Mouse (Mus musculus) intestine, embryonic 16.5 days (tissue): ENCODE data around the gene Tox2. TPM values are rescaled to one million over a fixed set of nuclear protein-coding genes. Genes with fewer than 3 reads are reported as not detected.

ENCODE experiments used
- ATAC-seq: fragments of 200-750 bp; cut with Nextera tagmentation; 2 replicates; pipeline ENCODE4 v1.8.0; 2017; ENCODE audit warnings: moderate TSS enrichment, moderate library complexity
- H3K27ac ChIP-seq: fragments of 300-500 bp; sonication (generic); 2 replicates; pipeline ENCODE4 v1.5.1; 2014; ENCODE audit warnings: mild to moderate bottlenecking, low read length
- H3K27me3 ChIP-seq: fragments of 300-500 bp; sonication (generic); replicated peaks from 2 replicates; pipeline ENCODE4 v1.6.1; 2014; ENCODE audit warnings: low read length, control low read depth, mixed read lengths; ENCODE audit not compliant: control insufficient read depth, insufficient read depth
- H3K36me3 ChIP-seq: fragments of 300-500 bp; sonication (generic); 2 replicates; pipeline ENCODE4 v1.6.1; 2014; ENCODE audit warnings: low read length, control low read depth; ENCODE audit not compliant: control insufficient read depth, insufficient read depth
- H3K4me1 ChIP-seq: fragments of 300-500 bp; sonication (generic); 2 replicates; pipeline ENCODE4 v1.6.1; 2014; ENCODE audit warnings: low read length, control low read depth, mixed read lengths; ENCODE audit not compliant: control insufficient read depth, insufficient read depth
- H3K4me2 ChIP-seq: fragments of 300-500 bp; sonication (generic); 2 replicates; pipeline ENCODE4 v1.6.1; 2014; ENCODE audit warnings: low read depth, low read length, control low read depth
- H3K4me3 ChIP-seq: fragments of 300-500 bp; sonication (generic); 2 replicates; pipeline ENCODE4 v1.5.1; 2014; ENCODE audit warnings: mild to moderate bottlenecking, low read length
- H3K9ac ChIP-seq: fragments of 300-500 bp; sonication (generic); 2 replicates; pipeline ENCODE4 v1.6.1; 2014; ENCODE audit warnings: low read depth, low read length
- H3K9me3 ChIP-seq: fragments of 300-500 bp; sonication (generic); 2 replicates; pipeline ENCODE4 v1.6.1; 2016; ENCODE audit warnings: low read length, control low read depth; ENCODE audit not compliant: control insufficient read depth
- WGBS: fragments of 180-500 bp; shearing (Covaris S2); extraction: QIAGEN DNeasy Blood & Tissue Kit; methylation state at CpG from one replicate; pipeline ENCODE4 v1.1.7; 2014; 5-methylcytosine and 5-hydroxymethylcytosine counted together
- polyA plus RNA-seq: library from polyadenylated mRNA; unstranded; fragments of >200 nt; fragmentation: Nextera tagmentation; extraction: Ambion mirVana; gene quantifications from 2 replicates; pipeline ENCODE4 v1.2.1, GENCODE M21; 2015

The Tox2 gene
- polyA plus RNA-seq, 1 experiment from 2014 or later = 5.7 TPM

DNA sequence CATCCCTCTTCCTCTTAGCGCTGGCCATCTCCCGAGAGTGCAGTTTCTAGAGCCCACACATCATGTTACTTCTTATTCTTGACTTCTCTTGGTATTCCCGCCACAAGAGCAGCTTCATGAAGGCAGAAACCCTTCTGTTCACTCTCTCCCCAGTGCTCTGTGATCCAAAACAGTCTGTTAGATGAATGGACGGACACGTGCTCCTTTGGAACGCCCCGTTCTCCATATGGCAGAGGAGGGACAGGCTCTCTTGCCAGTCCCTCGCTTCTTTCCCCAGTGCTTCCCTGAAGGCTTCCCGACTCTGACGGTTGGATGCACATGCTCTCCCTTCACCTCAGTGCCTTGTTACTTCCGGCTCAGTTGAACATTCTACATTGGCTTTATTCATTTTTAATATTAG is 15.4 kb upstream of the Tox2 start:
- Histone ChIP-seq H3K36me3 (no peaks in the 10 kb centered on the region), H3K27ac (no peak overlapping the region), H3K27me3 (no peaks in the 10 kb centered on the region), H3K4me1 (peaks cover 3% of the 10 kb centered on the region; the same call in 1 of the 2 replicates), H3K9ac (no peak overlapping the region), H3K9me3 (no peaks in the 10 kb centered on the region), H3K4me2 (no peak overlapping the region), H3K4me3 (no peak overlapping the region)
- no peak for ATAC-seq
- 66% methylated on average over 11 of the region's 11 CpGs for WGBS

DNA sequence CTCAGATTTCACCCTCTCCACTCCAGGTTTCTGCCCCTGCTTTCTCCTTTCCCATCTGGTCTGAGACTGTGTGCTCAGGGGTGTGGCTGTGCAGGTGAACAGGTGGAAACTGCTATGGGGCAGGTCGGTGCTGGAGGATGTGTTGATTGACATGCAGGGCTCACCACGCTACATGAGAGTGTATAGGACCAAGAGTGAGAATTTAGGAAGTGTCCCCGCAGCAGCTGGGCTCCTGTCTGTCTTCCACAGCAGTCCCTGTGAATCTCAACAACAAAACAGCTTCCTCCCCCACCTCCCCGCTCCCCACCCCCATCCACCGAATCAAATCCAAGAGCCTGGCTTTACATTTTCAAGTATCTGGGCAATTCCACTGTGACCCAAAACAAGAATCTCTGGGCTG is 13.3 kb upstream of the Tox2 start:
- Histone ChIP-seq H3K27ac (no peak overlapping the region), H3K4me1 (peaks cover 8% of the 10 kb centered on the region), H3K36me3 (no peaks in the 10 kb centered on the region), H3K9me3 (no peaks in the 10 kb centered on the region), H3K9ac (no peak overlapping the region), H3K4me3 (no peak overlapping the region), H3K4me2 (no peak overlapping the region), H3K27me3 (no peaks in the 10 kb centered on the region)
- WGBS = 23% methylated on average over 5 of the region's 5 CpGs
- ATAC-seq = 0 out of 2 replicates have a peak, but pooled peaks have one; percentile 53

DNA sequence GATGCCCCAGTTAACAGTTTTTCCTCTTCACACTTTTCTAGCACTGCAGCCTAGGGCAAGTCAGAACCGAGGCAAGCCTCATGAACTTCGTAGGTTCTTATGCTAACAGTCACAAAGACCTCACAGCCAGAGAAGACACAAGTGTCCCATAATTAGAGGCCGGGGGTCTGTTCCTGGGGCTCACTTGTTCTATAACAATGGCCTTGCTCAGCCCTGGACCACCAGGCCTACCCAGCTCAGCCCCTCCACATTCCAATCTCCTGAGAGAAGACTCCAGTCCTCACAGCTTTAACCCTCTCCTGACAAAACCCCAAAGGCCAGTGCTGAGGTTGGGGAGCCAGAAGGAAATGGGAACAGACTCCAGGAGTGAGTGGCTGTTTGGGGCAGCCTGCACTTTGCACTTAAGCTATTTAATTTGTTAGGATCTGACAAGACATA is 12.9 kb upstream of the Tox2 start:
- WGBS = 27% methylated on average over 3 of the region's 3 CpGs
- H3K4me1 ChIP-seq = peaks cover 11% of the 10 kb centered on the region
- H3K4me3 ChIP-seq = no peak overlapping the region
- no peak overlapping the region for H3K4me2 ChIP-seq
- no peaks in the 10 kb centered on the region for H3K9me3 ChIP-seq
- peak; percentile 49; the same call in 1 of the 2 replicates for ATAC-seq
- no peak overlapping the region for H3K27ac ChIP-seq
- no peak overlapping the region for H3K9ac ChIP-seq
- H3K36me3 ChIP-seq = no peaks in the 10 kb centered on the region
- no peaks in the 10 kb centered on the region for H3K27me3 ChIP-seq

DNA sequence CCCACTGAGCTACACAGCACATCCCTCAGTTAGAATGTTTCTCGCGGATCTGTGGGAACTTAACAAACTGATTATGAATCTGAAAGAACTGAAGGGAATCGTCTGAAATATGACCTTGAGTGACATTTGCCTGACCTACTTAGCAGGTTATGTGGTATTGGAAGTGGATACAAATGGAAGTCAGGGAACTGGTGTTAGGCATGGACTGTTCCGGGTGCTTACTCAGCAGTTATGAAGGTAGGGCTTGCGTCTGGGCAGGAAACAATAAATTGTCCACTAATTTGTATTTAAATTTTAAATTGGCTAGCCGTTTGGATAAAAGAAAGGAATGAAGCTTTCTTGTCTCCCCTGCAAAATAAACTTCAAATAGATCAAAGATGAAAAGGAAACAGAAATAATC is 10.4 kb upstream of the Tox2 start:
- Histone ChIP-seq H3K27me3 (no peaks in the 10 kb centered on the region), H3K4me2 (no peak overlapping the region), H3K27ac (no peak overlapping the region), H3K9me3 (no peaks in the 10 kb centered on the region), H3K4me1 (peaks cover 15% of the 10 kb centered on the region), H3K36me3 (no peaks in the 10 kb centered on the region), H3K9ac (no peak overlapping the region), H3K4me3 (no peak overlapping the region)
- ATAC-seq = no peak
- WGBS = 77% methylated on average over 6 of the region's 6 CpGs

DNA sequence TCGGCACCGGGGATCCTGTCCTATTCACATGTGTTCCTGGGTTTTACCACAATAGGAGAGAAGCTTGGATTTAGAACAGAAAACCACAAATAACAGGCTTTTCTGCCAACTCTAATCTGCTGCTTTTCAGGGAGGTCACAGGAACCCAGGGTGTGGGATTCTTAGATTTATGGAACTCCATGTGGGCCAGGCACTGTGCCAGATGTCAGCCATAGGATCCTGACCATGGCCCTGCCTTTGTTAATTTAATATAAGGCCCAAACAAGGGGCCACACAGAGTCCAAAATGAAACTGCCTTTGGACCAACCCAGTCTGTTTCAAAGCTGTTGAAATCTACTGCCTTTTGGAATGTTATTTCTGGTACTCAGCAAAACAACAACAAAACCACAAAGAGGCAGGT is 8.9 kb upstream of the Tox2 start:
- Histone ChIP-seq H3K27me3 (no peaks in the 10 kb centered on the region), H3K4me3 (no peak overlapping the region), H3K4me2 (no peak overlapping the region), H3K9me3 (no peaks in the 10 kb centered on the region), H3K9ac (no peak overlapping the region), H3K36me3 (no peaks in the 10 kb centered on the region), H3K27ac (no peak overlapping the region), H3K4me1 (peaks cover 15% of the 10 kb centered on the region)
- no peak for ATAC-seq
- WGBS = 68% methylated on average over 2 of the region's 2 CpGs

DNA sequence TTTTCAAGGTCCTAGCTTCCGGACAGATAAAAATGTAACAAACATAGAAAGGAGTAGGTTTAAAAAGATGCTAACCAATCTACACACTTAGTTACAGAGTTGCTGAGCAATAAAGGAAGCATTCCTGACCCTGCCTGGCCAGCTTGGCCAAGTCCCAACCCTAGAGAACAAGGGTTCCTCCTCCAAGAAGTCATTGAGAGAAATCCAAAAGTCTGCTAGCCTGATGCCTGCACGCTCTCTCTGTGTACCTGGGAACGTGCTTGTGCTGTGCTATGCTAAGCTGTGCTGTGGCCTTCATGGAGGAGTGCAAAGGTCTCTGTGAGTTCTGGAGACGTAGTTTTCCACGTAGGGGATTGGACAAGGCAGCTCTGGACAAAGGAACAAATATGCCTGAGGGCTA is 8.4 kb upstream of the Tox2 start:
- Histone ChIP-seq H3K9me3 (no peaks in the 10 kb centered on the region), H3K27ac (no peak overlapping the region), H3K4me3 (no peak overlapping the region), H3K9ac (no peak overlapping the region), H3K27me3 (no peaks in the 10 kb centered on the region), H3K36me3 (no peaks in the 10 kb centered on the region), H3K4me1 (peaks cover 15% of the 10 kb centered on the region), H3K4me2 (no peak overlapping the region)
- 62% methylated on average over 5 of the region's 5 CpGs for WGBS
- peak; percentile 56 for ATAC-seq

DNA sequence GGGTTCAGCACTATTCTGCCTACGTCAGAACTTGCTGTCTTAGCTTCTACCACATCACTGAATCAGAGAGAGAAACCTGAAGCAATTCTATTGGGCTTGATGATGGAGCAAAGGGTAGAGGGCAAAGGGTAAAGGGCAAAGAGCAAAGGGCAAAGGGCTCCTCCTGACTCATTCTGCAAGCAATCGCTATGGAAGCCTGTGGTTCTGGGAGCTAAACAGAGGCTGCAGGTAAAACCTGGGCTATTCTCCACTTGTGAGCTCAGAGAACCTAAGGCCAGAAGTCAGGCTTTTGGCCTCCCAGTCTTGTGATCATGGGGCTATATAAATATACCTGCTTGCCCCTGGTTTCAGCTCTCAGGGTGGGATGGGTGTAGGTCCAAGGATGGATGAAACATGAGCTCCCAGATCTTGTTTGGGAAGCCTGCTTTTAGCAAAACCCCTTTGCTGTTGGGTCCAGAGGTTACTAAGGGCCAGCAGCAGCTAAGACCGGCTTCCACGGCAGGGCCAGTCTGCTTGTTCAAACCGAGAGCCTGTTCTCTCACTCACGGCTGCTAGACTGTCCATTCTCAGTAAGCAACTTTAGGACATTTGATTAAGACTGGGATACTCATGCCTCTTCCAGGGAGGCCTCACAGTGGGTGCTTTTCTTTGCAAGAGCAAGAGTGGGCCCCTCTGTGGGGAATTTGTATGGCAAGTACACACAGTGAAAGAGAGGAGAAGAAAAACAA is 7.7 kb upstream of the Tox2 start:
- 0 out of 2 replicates have a peak, but pooled peaks have one; percentile 2 for ATAC-seq
- WGBS = 51% methylated on average over 6 of the region's 6 CpGs

DNA sequence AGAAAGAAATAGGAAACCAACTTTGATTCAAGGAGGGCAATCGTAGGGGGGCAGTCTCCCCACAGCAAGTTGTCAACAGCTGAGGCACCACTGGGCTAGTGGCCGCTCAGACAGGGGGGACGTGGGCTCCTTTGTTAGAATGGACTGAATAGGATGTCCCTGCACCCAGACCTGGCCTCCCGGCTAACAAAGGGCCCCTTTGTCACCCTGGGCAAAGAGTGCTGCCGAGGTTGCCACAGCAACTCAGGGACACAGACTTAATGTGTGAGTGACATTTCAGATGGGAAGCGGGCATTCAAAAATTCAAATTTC is 7.1 kb upstream of the Tox2 start:
- H3K9ac ChIP-seq = no peak overlapping the region
- H3K9me3 ChIP-seq = no peaks in the 10 kb centered on the region
- no peak overlapping the region for H3K4me2 ChIP-seq
- peak; percentile 54; the same call in 1 of the 2 replicates for ATAC-seq
- H3K27ac ChIP-seq = no peak overlapping the region
- H3K27me3 ChIP-seq = no peaks in the 10 kb centered on the region
- peaks cover 12% of the 10 kb centered on the region for H3K4me1 ChIP-seq
- no peaks in the 10 kb centered on the region for H3K36me3 ChIP-seq
- 45% methylated on average over 6 of the region's 6 CpGs for WGBS
- no peak overlapping the region for H3K4me3 ChIP-seq

More for the DNA sequence above, 7.7 kb upstream of the Tox2 start:
- Histone ChIP-seq H3K9me3 (no peaks in the 10 kb centered on the region), H3K4me2 (no peak overlapping the region), H3K27ac (no peak overlapping the region), H3K4me3 (no peak overlapping the region), H3K4me1 (peaks cover 12% of the 10 kb centered on the region), H3K27me3 (no peaks in the 10 kb centered on the region), H3K9ac (no peak overlapping the region), H3K36me3 (no peaks in the 10 kb centered on the region)

DNA sequence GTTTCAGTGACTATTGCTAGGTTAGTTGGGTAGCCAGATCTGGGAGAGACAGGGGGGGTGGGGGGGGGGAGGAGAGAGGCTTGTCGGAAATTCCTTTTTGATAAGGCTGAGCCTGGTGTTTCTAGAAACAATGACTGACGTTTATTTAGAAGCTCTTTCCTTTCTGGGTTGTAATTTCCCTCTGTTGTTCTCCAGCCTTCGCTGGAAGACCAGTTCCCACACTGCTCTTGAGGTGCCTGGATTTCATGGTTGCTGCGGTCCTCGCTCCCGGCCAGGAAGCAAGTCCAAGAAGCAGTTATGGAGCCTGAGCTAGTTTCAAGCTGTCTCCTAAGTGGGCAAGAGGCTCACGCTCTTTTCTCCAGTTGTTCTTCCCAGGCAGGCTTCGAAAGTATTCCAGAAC is 1.0 kb upstream of the Tox2 start:
- H3K4me2 ChIP-seq = no peak overlapping the region
- no peaks in the 10 kb centered on the region for H3K9me3 ChIP-seq
- H3K27me3 ChIP-seq = peaks cover 30% of the 10 kb centered on the region
- 53% methylated on average over 8 of the region's 8 CpGs for WGBS
- no peak for ATAC-seq
- H3K9ac ChIP-seq = no peak overlapping the region
- H3K27ac ChIP-seq = 0 out of 2 replicates have a peak overlapping the region, but pooled peaks have one; percentile 27
- no peak overlapping the region for H3K4me3 ChIP-seq
- H3K36me3 ChIP-seq = no peaks in the 10 kb centered on the region
- H3K4me1 ChIP-seq = peaks cover 22% of the 10 kb centered on the region

DNA sequence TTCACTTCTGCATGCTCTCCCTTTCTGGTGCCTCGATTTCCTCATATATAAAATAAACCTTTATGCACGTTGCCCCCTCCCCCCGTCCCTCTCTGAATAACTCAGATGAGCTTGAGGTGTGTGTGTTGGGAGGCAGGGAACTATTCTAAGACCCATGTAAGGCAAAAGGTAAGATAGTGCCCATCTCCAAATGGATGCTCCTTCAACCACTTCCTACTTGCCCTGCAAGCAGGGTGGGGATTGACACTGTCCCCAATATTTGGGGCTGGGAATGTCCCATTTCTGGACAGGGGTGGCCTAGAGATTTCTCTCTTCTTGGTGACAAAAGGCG is 407 bp upstream of the Tox2 start:
- Histone ChIP-seq H3K4me1 (peaks cover 22% of the 10 kb centered on the region), H3K9me3 (peaks cover 3% of the 10 kb centered on the region; the same call in 1 of the 2 replicates), H3K27me3 (peaks cover 30% of the 10 kb centered on the region), H3K4me3 (peak overlapping the region; percentile 63), H3K36me3 (no peaks in the 10 kb centered on the region), H3K4me2 (peak overlapping the region; percentile 98), H3K27ac (no peak overlapping the region), H3K9ac (peak overlapping the region; percentile 69; the same call in 1 of the 2 replicates)
- peak; percentile 52; the same call in 1 of the 2 replicates for ATAC-seq
- WGBS = 5% methylated on average over 4 of the region's 4 CpGs
